Mouse (Mus musculus) ES-Bruce4 (cell line): ENCODE results near the gene Gnptab. TPM values are rescaled to one million over a fixed set of nuclear protein-coding genes. Genes with fewer than 3 reads are reported as not detected.

Source experiments
- H3K27ac ChIP-seq: 2 replicates; pipeline ENCODE4 v1.5.1; 2012; ENCODE audit warnings: low read length, inconsistent platforms; ENCODE audit not compliant: insufficient read depth
- H3K27me3 ChIP-seq: 2 replicates; pipeline ENCODE4 v1.6.1; 2012; ENCODE audit warnings: mild to moderate bottlenecking, low read length, inconsistent platforms; ENCODE audit not compliant: control insufficient read depth, poor library complexity, insufficient read depth, severe bottlenecking
- H3K36me3 ChIP-seq: 2 replicates; pipeline ENCODE4 v1.6.1; 2012; ENCODE audit warnings: inconsistent platforms, mild to moderate bottlenecking, low read length, moderate library complexity; ENCODE audit not compliant: control insufficient read depth, poor library complexity, insufficient read depth, severe bottlenecking
- H3K4me1 ChIP-seq: one replicate; pipeline ENCODE4 v1.8.1; 2011; ENCODE audit warnings: low read length; ENCODE audit not compliant: control insufficient read depth, insufficient read depth
- H3K4me3 ChIP-seq: 2 replicates; pipeline ENCODE4 v1.5.1; 2011; ENCODE audit warnings: low read depth, mild to moderate bottlenecking, low read length
- H3K9ac ChIP-seq: 2 replicates; pipeline ENCODE4 v1.6.1; 2012; ENCODE audit warnings: low read depth, mild to moderate bottlenecking, inconsistent platforms; ENCODE audit not compliant: poor library complexity, severe bottlenecking
- H3K9me3 ChIP-seq: replicated peaks from 2 replicates; pipeline ENCODE4 v1.6.1; 2012; ENCODE audit warnings: mild to moderate bottlenecking, low read length, inconsistent platforms; ENCODE audit not compliant: control insufficient read depth, poor library complexity, insufficient read depth, severe bottlenecking
- CTCF ChIP-seq: IDR thresholded peaks from one replicate; pipeline ENCODE4 v1.8.1; 2011; ENCODE audit warnings: low read depth, low read length
- EP300 ChIP-seq: IDR thresholded peaks from 2 replicates; pipeline ENCODE4 v1.6.1; 2011; ENCODE audit warnings: low read depth, low read length; ENCODE audit not compliant: insufficient read depth
- POLR2A ChIP-seq: IDR thresholded peaks from one replicate; pipeline ENCODE4 v1.8.1; 2011; ENCODE audit warnings: low read length; ENCODE audit not compliant: insufficient read depth
- polyA plus RNA-seq: library from polyadenylated mRNA; stranded (reverse); fragments of >200 nt; gene quantifications from 2 replicates; pipeline ENCODE4 v1.2.4, GENCODE M21; 2011; ENCODE audit warnings: low read depth; ENCODE audit not compliant: missing spikeins, insufficient read depth, insufficient read length

Gnptab gene
- polyA plus RNA-seq, result 21.2 and 25.7 TPM in 2 replicates

DNA sequence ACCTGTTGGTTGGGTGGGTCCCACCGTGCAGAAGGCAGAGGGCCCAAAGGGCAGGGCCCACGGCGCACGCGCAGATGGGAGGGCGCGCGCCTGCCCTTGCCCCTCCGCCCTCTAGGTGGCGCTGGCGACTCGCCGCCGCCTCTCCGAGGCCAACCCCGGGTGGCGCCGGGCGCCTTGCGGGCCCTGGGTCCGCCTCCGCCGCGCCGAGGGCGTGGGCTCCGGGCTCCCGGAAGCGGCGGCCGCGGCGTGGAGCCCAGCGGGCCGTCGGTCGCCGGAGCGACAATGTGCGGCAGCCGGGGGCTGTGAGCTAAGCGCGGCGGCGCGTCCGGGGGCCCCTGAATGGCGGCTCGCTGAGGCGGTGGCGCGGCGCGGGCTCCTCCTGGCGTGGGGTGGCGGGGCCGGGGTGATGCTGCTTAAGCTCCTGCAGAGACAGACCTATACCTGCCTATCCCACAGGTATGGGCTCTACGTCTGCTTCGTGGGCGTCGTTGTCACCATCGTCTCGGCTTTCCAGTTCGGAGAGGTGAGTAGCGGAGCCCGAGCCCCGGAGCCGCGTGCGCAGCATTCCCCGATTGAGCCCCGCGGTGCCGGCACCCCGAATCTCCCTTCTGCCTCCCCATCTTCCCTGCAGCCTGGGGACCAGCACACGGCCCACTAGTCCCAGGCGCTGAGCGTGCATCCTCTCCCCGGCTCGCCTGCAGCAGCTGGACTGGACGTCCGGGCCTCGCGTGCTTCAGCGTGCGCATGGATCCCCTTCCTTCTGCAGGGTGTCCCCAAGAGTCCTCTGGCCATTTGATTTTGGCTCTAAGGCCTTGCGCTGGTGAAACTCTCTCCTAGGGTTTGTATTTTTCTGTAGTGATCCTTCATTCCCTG is at the start of gene Gnptab, which contains the start of gene Dram1:
TSS of gene Gnptab (plus strand) at position 120 of the 873 bp plus-strand sequence.
TSS of gene Dram1 (minus strand) at position 68 of the 873 bp plus-strand sequence.
- Histone ChIP-seq H3K4me1 (peaks cover 2% of the 10 kb centered on the region), H3K27me3 (no peaks in the 10 kb centered on the region), H3K36me3 (no peaks in the 10 kb centered on the region), H3K4me3 (peak within 1 kb of the TSS; percentile 77), H3K9me3 (no peaks in the 10 kb centered on the region), H3K27ac (no peak within 1 kb of the TSS), H3K9ac (peak within 1 kb of the TSS; percentile 72)
- TF ChIP-seq EP300 (no peak), CTCF (peak; percentile 71)

DNA sequence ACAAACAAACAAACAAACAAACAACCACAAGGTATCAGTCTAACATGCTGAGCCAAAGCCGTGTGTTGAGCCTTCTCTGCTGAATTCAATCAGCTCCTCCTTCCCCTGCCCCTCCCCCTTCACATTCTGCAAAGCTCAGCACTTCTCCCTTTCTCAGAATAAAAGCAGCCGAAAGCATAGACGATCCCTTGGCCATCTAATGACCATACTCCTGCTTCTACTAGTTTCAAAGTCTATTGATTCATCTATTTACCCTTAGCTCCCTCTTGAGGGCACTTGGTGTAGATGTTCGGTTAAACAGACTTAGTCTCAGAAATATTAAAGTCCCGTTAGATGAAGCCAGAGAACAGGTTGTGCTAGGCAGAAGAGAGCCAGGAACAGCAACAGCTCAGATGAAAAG is 48.2 kb upstream of the Gnptab start:
- no peak overlapping the region for H3K27ac ChIP-seq
- no peaks in the 10 kb centered on the region for H3K36me3 ChIP-seq
- H3K9ac ChIP-seq, result no peak overlapping the region
- TF ChIP-seq CTCF (no peak), POLR2A (no peak), EP300 (no peak)
- no peaks in the 10 kb centered on the region for H3K27me3 ChIP-seq
- H3K4me1 ChIP-seq, result no peaks in the 10 kb centered on the region
- peaks cover 4% of the 10 kb centered on the region; the same call in 1 of the 2 replicates for H3K9me3 ChIP-seq
- H3K4me3 ChIP-seq, result no peak overlapping the region

DNA sequence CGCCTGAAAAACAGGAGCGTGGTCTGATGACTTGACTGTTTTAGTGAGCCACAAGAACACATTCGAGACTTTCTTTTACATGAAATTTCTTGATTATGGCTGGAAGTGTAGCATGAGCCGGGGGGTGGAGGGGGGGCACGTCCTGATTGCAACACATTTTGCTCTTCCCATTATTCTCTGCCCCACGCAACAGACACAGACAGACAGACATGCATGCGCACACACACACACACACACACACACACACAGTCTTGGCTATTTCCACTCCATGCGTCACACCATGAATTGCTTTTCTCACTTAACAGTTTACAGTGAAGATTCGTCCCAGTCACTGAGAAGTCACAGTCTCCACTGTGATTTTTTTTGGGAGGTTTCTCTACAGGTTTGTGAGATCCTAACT is 38.3 kb upstream of the Gnptab start:
- Histone ChIP-seq H3K27ac (no peak overlapping the region), H3K36me3 (no peaks in the 10 kb centered on the region), H3K27me3 (no peaks in the 10 kb centered on the region), H3K4me3 (no peak overlapping the region), H3K4me1 (no peaks in the 10 kb centered on the region), H3K9ac (no peak overlapping the region), H3K9me3 (0 out of 2 replicates have a peak, but pooled peaks cover 3% of the 10 kb centered on the region)
- TF ChIP-seq POLR2A (no peak), EP300 (no peak), CTCF (no peak)

DNA sequence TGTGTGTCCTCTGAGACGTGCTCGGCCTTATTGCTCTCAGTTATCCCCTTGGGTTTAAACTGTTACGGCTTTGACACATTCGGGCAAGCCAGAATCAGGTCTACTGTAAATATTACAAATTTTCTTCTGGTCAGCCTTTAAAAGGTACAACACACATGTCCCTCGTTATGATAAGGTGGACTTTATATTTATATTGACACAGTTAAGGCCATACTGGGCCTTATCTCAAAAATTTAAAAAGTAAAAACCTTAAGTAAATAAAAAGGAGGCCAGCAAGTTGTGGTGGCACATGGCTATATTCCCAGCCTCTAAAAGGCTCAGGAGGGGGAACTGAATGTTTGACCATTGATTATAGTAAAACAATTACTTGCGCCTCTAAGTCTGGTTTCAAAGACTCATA is 37.6 kb upstream of the Gnptab start:
- no peaks in the 10 kb centered on the region for H3K36me3 ChIP-seq
- H3K27me3 ChIP-seq, result no peaks in the 10 kb centered on the region
- no peaks in the 10 kb centered on the region for H3K4me1 ChIP-seq
- H3K4me3 ChIP-seq, result no peak overlapping the region
- H3K9ac ChIP-seq, result no peak overlapping the region
- no peaks in the 10 kb centered on the region for H3K9me3 ChIP-seq
- TF ChIP-seq CTCF (no peak), POLR2A (no peak), EP300 (no peak)
- H3K27ac ChIP-seq, result no peak overlapping the region

DNA sequence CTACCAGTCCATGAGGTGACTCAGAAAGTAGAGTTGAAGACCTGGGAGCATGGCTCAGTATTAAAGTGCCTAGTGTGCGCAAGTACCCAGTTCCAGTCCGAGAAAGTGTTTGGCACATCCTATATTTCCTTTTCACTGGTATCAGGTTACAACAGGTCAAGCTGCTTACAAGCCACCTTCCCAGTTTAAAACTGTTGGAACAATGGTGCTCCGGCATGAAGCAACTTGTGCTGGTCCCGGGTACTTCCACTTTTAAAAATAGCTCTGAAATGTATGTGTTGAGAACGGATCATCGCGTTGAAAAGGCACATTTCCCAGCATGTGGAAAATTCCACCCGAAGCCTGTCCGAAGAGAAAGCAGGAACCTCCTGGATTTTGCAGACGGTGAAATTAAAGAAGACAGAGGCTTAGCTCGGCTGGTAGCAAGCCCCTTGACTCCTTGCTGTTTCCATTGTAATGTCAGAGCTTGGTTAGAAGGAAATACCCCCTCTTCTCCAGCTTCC is 33.0 kb upstream of the Gnptab start:
- Histone ChIP-seq H3K27me3 (no peaks in the 10 kb centered on the region), H3K4me1 (no peaks in the 10 kb centered on the region), H3K4me3 (no peak overlapping the region), H3K36me3 (no peaks in the 10 kb centered on the region), H3K9me3 (no peaks in the 10 kb centered on the region), H3K27ac (no peak overlapping the region), H3K9ac (no peak overlapping the region)
- TF ChIP-seq EP300, result no peak
- no peak for TF ChIP-seq CTCF
- TF ChIP-seq POLR2A, result no peak
